Mouse (Mus musculus) hindbrain, postnatal 0 days (tissue): Measurements from ENCODE around the gene Ttc8. TPM values are rescaled to one million over a fixed set of nuclear protein-coding genes. Genes with fewer than 3 reads are reported as not detected.
A peak's percentile ranks its signal among the peaks of the same experiment; 100 is the strongest.

Experiments
- ATAC-seq: fragments of 200-750 bp; cut with Nextera tagmentation; 2 replicates; pipeline ENCODE4 v1.8.0; 2017; ENCODE audit warnings: mild to moderate bottlenecking, moderate TSS enrichment, moderate library complexity
- DNase-seq: peaks from one replicate; pipeline ENCODE4 v3.0.0-alpha.2; 2015; ENCODE audit warnings: low spot score
- H3K27ac ChIP-seq: fragments of 300-500 bp; sonication (generic); 2 replicates; pipeline ENCODE4 v1.5.1; 2014; ENCODE audit warnings: mild to moderate bottlenecking
- H3K27me3 ChIP-seq: fragments of 300-500 bp; sonication (generic); 2 replicates; pipeline ENCODE4 v1.6.1; 2014; ENCODE audit warnings: low read length, mixed read lengths; ENCODE audit not compliant: insufficient read depth
- H3K36me3 ChIP-seq: fragments of 300-500 bp; sonication (generic); 2 replicates; pipeline ENCODE4 v1.6.1; 2014; ENCODE audit warnings: low read length, mixed read lengths; ENCODE audit not compliant: insufficient read depth
- H3K4me1 ChIP-seq: fragments of 300-500 bp; sonication (generic); 2 replicates; pipeline ENCODE4 v1.6.1; 2014; ENCODE audit warnings: antibody characterized with exemption, low read length, mixed read lengths; ENCODE audit not compliant: insufficient read depth
- H3K4me2 ChIP-seq: fragments of 300-500 bp; sonication (generic); 2 replicates; pipeline ENCODE4 v1.6.1; 2014; ENCODE audit warnings: low read depth, mild to moderate bottlenecking, low read length, moderate library complexity, mixed read lengths
- H3K4me3 ChIP-seq: fragments of 300-500 bp; sonication (generic); 2 replicates; pipeline ENCODE4 v1.5.1; 2014; ENCODE audit warnings: low read length
- H3K9ac ChIP-seq: fragments of 300-500 bp; sonication (generic); replicated peaks from 2 replicates; pipeline ENCODE4 v1.6.1; 2014; ENCODE audit warnings: mild to moderate bottlenecking, low read length, moderate library complexity, mixed read lengths
- H3K9me3 ChIP-seq: fragments of 300-500 bp; sonication (generic); 2 replicates; pipeline ENCODE4 v1.6.1; 2016; ENCODE audit warnings: low read length, mixed read lengths
- CTCF ChIP-seq: IDR thresholded peaks from 2 replicates; pipeline ENCODE4 v1.5.1; 2016; ENCODE audit warnings: antibody characterized with exemption, control low read depth, low read depth
- WGBS: fragments of 180-500 bp; shearing (Covaris S2); extraction: QIAGEN DNeasy Blood & Tissue Kit; methylation state at CpG from one replicate; pipeline ENCODE4 v1.1.7; 2014; 5-methylcytosine and 5-hydroxymethylcytosine counted together
- polyA plus RNA-seq: library from polyadenylated mRNA; unstranded; fragments of >200 nt; fragmentation: Nextera tagmentation; extraction: Ambion mirVana; gene quantifications from 2 replicates; pipeline ENCODE4 v1.2.1, GENCODE M21; 2015
- total RNA-seq: library from RNA; depleted of rRNA; stranded (reverse); fragments of >200 nt; gene quantifications from 2 replicates; pipeline ENCODE4 v1.2.3, GENCODE M21; 2014

Gene Ttc8
- total and polyA plus RNA-seq, 2 experiments from 2014 or later = 22.0 to 25.6 TPM

DNA sequence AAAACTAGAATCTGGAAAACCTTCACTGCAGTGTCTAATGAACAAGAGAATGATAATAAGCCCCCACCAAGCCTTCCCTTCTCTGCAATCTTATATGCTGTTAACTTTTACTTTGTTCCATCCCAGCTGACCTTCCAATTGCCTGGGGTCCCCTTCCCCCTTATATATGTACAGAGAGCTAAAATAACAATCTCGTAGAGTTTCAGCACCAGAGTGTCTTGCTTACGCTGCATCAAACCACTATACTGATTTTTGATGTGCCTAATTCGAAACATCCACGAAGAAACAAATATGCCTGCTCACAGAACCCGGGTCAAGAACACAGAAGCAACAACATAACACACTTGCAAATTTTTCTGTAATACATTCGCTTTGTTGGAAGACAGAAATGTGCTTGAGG, 20.7 kb upstream of the Ttc8 start:
- no peak for TF ChIP-seq CTCF
- no peak overlapping the region for H3K27ac ChIP-seq
- 0 out of 2 replicates have a peak overlapping the region, but pooled peaks have one; percentile 69 for H3K9ac ChIP-seq
- no peaks in the 10 kb centered on the region for H3K36me3 ChIP-seq
- ATAC-seq = no peak
- peak overlapping the region; percentile 75 for H3K4me3 ChIP-seq
- WGBS = 39% methylated on average over 6 of the region's 6 CpGs
- DNase-seq = no peak
- H3K4me2 ChIP-seq = peak overlapping the region; percentile 74
- no peaks in the 10 kb centered on the region for H3K9me3 ChIP-seq
- peaks cover 6% of the 10 kb centered on the region; the same call in 1 of the 2 replicates for H3K4me1 ChIP-seq
- H3K27me3 ChIP-seq = no peaks in the 10 kb centered on the region

DNA sequence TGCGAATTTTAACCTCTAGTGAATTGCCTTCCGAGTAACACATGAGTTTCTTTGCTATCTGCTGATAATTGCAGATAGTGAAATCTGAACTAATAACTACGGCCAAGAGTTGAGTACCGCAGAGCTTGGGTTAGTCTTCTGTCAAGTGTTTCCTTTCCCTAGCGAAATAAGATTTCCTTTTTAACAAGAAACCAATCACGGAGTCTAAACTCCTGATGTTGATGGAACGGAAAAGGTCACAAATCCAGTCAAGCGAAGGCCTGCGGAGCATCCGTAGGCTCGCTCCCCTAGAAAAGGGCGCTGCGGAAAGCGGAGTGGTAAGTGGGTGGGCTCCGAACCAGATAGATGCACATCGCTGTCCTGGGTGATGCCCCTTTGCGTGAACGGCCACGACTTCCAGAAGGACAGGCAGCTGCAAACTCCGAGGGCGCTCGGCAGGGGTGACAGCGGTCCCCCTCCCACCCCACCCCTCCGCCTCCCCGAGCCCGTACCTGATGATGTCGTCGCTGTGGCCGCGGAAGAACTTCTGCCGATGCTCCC, 20.0 kb upstream of the Ttc8 start:
- DNase-seq (peak; percentile 43), ATAC-seq (peak; percentile 36)
- no peak for TF ChIP-seq CTCF
- no peaks in the 10 kb centered on the region for H3K9me3 ChIP-seq
- H3K4me1 ChIP-seq = peaks cover 6% of the 10 kb centered on the region; the same call in 1 of the 2 replicates
- H3K36me3 ChIP-seq = no peaks in the 10 kb centered on the region
- peak overlapping the region; percentile 69 for H3K9ac ChIP-seq
- 4% methylated on average over 31 of the region's 31 CpGs for WGBS
- peak overlapping the region; percentile 74 for H3K4me2 ChIP-seq
- H3K27ac ChIP-seq = peak overlapping the region; percentile 81
- H3K4me3 ChIP-seq = peak overlapping the region; percentile 75
- no peaks in the 10 kb centered on the region for H3K27me3 ChIP-seq

DNA sequence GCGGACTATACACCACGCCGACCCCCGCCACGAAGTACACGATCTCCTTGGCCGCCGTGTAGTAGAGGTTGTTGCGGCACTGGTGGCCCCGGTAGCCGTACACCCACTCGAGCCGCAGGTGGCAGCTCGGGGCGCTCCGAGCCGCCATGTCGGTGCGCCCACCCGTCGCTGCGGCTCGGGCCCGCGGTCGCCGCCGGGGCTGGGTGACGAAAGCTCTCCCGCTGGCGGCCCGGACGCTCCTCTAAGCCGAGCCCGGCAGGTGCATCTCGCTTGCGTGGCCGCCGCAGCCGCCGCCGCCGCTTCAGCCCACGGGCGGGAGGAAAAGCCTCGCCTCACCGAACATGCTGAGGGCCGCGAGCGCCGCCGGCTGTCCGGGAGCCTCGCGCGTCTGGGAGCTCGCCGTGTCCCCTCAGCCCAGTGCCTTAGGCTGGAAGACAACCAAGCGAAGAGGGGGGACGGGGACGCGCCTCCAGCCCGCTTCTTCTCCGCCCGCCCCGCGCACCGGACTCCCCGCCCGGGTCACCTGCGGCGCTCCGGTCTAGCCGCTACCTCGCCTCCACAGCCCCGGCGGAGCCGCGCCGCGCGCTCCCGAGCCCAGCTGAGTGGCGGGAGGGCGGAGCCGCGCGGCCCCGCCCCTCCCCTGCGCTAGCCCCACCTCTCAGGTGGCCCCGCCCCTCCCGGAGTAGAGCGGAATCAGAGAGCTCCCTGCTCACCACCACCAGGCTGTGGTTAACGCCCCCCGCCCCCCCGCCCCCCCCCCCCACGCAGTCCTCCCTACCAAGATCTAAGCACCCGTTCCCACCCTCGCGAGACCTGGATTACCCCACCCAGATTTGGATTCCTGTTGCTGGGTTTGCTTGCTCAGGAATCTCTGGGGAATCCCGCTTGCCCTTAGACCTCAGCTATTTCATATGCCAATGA, 19.2 kb upstream of the Ttc8 start, which contains the start of gene Eml5:
Gene Eml5 (minus strand): TSS at position 604 of the 921 bp plus-strand sequence.
- Histone ChIP-seq H3K27ac (peak within 1 kb of the TSS; percentile 81), H3K4me3 (peak within 1 kb of the TSS; percentile 75), H3K9ac (peak within 1 kb of the TSS; percentile 69), H3K4me2 (peak within 1 kb of the TSS; percentile 74), H3K4me1 (peaks cover 6% of the 10 kb centered on the region; the same call in 1 of the 2 replicates), H3K36me3 (no peaks in the 10 kb centered on the region), H3K9me3 (no peaks in the 10 kb centered on the region), H3K27me3 (no peaks in the 10 kb centered on the region)
- ATAC-seq (peak; percentile 97), DNase-seq (peak; percentile 94)
- no peak for TF ChIP-seq CTCF
- 2% methylated on average over 70 of the region's 101 CpGs for WGBS

DNA sequence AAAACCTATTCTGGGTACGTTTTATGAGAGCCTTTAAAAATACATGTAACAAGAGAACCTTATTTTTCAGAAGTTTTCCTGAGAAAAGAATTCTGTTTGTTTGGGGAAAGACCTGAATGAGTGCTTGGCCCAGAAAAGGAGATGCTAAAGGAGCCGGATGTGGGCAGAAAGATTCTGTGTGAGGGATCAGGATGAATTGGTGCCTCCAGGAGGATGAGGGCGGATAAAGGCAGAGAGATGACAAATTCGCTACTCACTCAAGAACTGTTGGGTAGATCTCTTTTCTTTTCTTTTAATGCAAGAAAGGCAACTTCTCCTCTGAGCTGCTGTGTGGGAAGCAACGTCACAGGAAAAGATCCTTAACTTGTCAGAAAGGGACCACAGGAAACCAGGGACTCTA, 14.9 kb upstream of the Ttc8 start:
- no peak overlapping the region for H3K4me3 ChIP-seq
- no peak overlapping the region for H3K9ac ChIP-seq
- no peak for DNase-seq
- 79% methylated on average over 5 of the region's 5 CpGs for WGBS
- no peaks in the 10 kb centered on the region for H3K4me1 ChIP-seq
- H3K36me3 ChIP-seq = no peaks in the 10 kb centered on the region
- no peak for TF ChIP-seq CTCF
- ATAC-seq = no peak
- H3K27ac ChIP-seq = no peak overlapping the region
- no peaks in the 10 kb centered on the region for H3K27me3 ChIP-seq
- no peaks in the 10 kb centered on the region for H3K9me3 ChIP-seq
- H3K4me2 ChIP-seq = no peak overlapping the region

DNA sequence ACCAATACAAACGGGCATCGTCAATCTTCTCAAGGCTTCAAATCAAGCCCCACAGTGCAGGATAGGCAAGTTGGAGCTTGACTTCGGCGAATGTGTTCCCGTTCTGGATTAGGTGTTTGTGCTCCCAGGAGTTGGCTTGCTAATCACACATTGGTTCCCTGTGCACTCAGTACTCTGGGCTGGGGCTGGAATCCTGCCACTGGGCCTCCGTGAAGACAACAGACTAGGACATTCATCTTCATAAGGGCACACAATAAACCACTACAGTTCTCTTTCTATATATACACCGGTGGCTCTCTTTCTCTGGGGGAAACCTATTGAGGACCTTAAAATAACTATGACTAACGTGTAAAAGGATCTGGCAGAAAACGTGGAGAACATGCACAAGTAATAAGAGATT, 10.3 kb upstream of the Ttc8 start:
- Histone ChIP-seq H3K9ac (no peak overlapping the region), H3K27me3 (no peaks in the 10 kb centered on the region), H3K4me3 (no peak overlapping the region), H3K9me3 (no peaks in the 10 kb centered on the region), H3K36me3 (no peaks in the 10 kb centered on the region), H3K4me1 (no peaks in the 10 kb centered on the region), H3K27ac (no peak overlapping the region), H3K4me2 (no peak overlapping the region)
- no peak for ATAC-seq
- WGBS = 60% methylated on average over 9 of the region's 9 CpGs
- no peak for DNase-seq
- TF ChIP-seq CTCF = no peak

DNA sequence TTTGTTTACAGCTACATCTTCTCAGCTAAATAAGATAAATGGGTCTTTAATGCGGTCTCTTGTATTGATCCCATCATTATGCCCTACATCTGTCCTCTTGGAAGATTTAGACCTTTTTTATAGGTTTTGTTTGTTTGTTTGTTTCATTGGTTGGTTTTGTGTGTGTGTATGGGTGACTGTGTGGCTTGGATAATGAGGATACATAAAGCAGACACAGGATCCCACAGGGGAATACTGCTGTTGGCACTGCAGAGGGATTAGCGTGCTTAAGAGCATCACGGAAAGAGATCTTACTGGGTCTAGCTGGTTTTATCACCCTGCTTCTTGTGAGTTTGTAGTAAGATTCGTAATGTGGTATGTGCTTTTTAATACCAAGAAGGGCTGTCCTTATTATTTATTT, 10.8 kb downstream of the Ttc8 start:
- DNase-seq (peak; percentile 55), ATAC-seq (no peak)
- Histone ChIP-seq H3K4me2 (no peak overlapping the region), H3K27ac (no peak overlapping the region), H3K9me3 (no peaks in the 10 kb centered on the region), H3K9ac (no peak overlapping the region), H3K4me1 (no peaks in the 10 kb centered on the region), H3K27me3 (no peaks in the 10 kb centered on the region), H3K4me3 (no peak overlapping the region), H3K36me3 (no peaks in the 10 kb centered on the region)
- TF ChIP-seq CTCF = no peak
- WGBS = 66% methylated on average over 4 of the region's 4 CpGs
